Mouse (Mus musculus): ENCODE measurements around the gene U2surp.
"Not testable (repeated sequence)": the region's sequence is repeated elsewhere in the genome, so short reads cannot be mapped to it uniquely, and the experiment has no call there.

The U2surp gene

GRCm38 (mm10) chr9:95533817-95534216 lies 22.0 kb upstream of the U2surp start:
- DNase-seq = no peak

GRCm38 (mm10) chr9:95531144-95531543 lies 19.3 kb upstream of the U2surp start:
- DNase-seq = no peak

GRCm38 (mm10) chr9:95527676-95528075 lies 15.9 kb upstream of the U2surp start:
- DNase-seq = no peak

- DNase-seq = peak; percentile 56
Measured at GRCm38 (mm10) chr9:95525961-95526360, 14.2 kb upstream of the U2surp start.

- no peak for DNase-seq
Measured at GRCm38 (mm10) chr9:95525376-95525775, 13.6 kb upstream of the U2surp start.

GRCm38 (mm10) chr9:95522561-95522960 lies 10.8 kb upstream of the U2surp start:
- DNase-seq = no peak

GRCm38 (mm10) chr9:95521566-95521965 lies 9.8 kb upstream of the U2surp start:
- peak; percentile 66 for DNase-seq

GRCm38 (mm10) chr9:95521031-95521430 lies 9.2 kb upstream of the U2surp start:
- no peak for DNase-seq

- DNase-seq = no peak
Measured at GRCm38 (mm10) chr9:95520563-95520962, 8.8 kb upstream of the U2surp start.

GRCm38 (mm10) chr9:95514361-95514760 lies 2.6 kb upstream of the U2surp start:
- DNase-seq = not testable (repeated sequence)

- DNase-seq = no peak
Measured at GRCm38 (mm10) chr9:95513776-95514175, 2.0 kb upstream of the U2surp start.

GRCm38 (mm10) chr9:95512331-95513030 lies 685 bp upstream of the U2surp start:
- no peak for DNase-seq

- peak; percentile 21 for DNase-seq
Measured at GRCm38 (mm10) chr9:95510693-95511404, 947 bp downstream of the U2surp start.

GRCm38 (mm10) chr9:95505666-95506065 lies 6.1 kb downstream of the U2surp start:
- DNase-seq = no peak

- no peak for DNase-seq
Measured at GRCm38 (mm10) chr9:95499848-95500247, 11.9 kb downstream of the U2surp start.

GRCm38 (mm10) chr9:95495038-95495437 lies 16.8 kb downstream of the U2surp start:
- no peak for DNase-seq

- DNase-seq = no peak
Measured at GRCm38 (mm10) chr9:95493393-95493792, 18.4 kb downstream of the U2surp start.

GRCm38 (mm10) chr9:95490003-95490402 lies 21.8 kb downstream of the U2surp start:
- DNase-seq = no peak

GRCm38 (mm10) chr9:95488861-95489260 lies 22.9 kb downstream of the U2surp start:
- DNase-seq = no peak

GRCm38 (mm10) chr9:95479981-95480380 lies 31.8 kb downstream of the U2surp start:
- no peak for DNase-seq

- DNase-seq = no peak
Measured at GRCm38 (mm10) chr9:95478443-95478842, 33.4 kb downstream of the U2surp start.

- DNase-seq = no peak
Measured at GRCm38 (mm10) chr9:95472926-95473325, 38.9 kb downstream of the U2surp start.

- DNase-seq = not testable (repeated sequence)
Measured at GRCm38 (mm10) chr9:95469011-95469576, 42.7 kb downstream of the U2surp start.

- no peak for DNase-seq
Measured at GRCm38 (mm10) chr9:95464028-95464427, 47.8 kb downstream of the U2surp start.
